Mouse (Mus musculus) layer of hippocampus, adult 18-20 months (tissue): ENCODE data around the gene Anapc15. TPM values are rescaled to one million over a fixed set of nuclear protein-coding genes. Genes with fewer than 3 reads are reported as not detected.

Experiments used
- DNase-seq, 2 experiments: peaks; one replicate each; pipeline ENCODE4 v3.0.0; 2022; ENCODE audit warnings: low spot score in 2 of 2
- long read RNA-seq: library from polyadenylated mRNA; stranded (forward); transcript quantifications from one replicate; pipeline ENCODE4 v2.0.0, GENCODE M21; 2021
- total RNA-seq, 2 experiments: library from RNA; stranded (reverse); gene quantifications; 2 replicates each; pipeline ENCODE4 v1.2.3; 2021

Anapc15 gene
- total RNA-seq: 10 to 100 TPM; 30.5 to 34.9 TPM
- long read RNA-seq, transcript Anapc15-201 (5 exons, 937 nt): major isoform, 5 of 13 reads
- long read RNA-seq, partial matches to known transcripts: 0 of 13 reads
- long read RNA-seq, other reads (novel, unspliced or antisense): 4 of 13 reads

- no peak for DNase-seq
Measured at GRCm38 (mm10) chr7:101863415-101863814, at the start of gene Anapc15. TSS of gene Anapc15 (plus strand) at chr7:101863715.

- no peak for DNase-seq
Measured at GRCm38 (mm10) chr7:101817861-101818401, 45.6 kb upstream of the Anapc15 start, which contains the start of gene Phox2a. TSS of gene Phox2a (plus strand) at chr7:101818313.

GRCm38 (mm10) chr7:101820295-101821030, 43.1 kb upstream of the Anapc15 start:
- DNase-seq: no peak

GRCm38 (mm10) chr7:101821571-101822501, 41.7 kb upstream of the Anapc15 start:
- no peak for DNase-seq

- no peak for DNase-seq
Measured at GRCm38 (mm10) chr7:101822836-101823757, 40.4 kb upstream of the Anapc15 start.

GRCm38 (mm10) chr7:101823758-101824630, 39.5 kb upstream of the Anapc15 start:
- DNase-seq: no peak

- no peak for DNase-seq
Measured at GRCm38 (mm10) chr7:101830373-101830772, 33.1 kb upstream of the Anapc15 start.

GRCm38 (mm10) chr7:101831437-101831836, 32.1 kb upstream of the Anapc15 start:
- no peak for DNase-seq

- DNase-seq: no peak
Measured at GRCm38 (mm10) chr7:101832372-101832771, 31.1 kb upstream of the Anapc15 start.

- DNase-seq: no peak
Measured at GRCm38 (mm10) chr7:101833352-101833751, 30.2 kb upstream of the Anapc15 start.

GRCm38 (mm10) chr7:101833916-101834584, 29.5 kb upstream of the Anapc15 start:
- DNase-seq: no peak

GRCm38 (mm10) chr7:101834903-101835302, 28.6 kb upstream of the Anapc15 start:
- no peak for DNase-seq

- DNase-seq: no peak
Measured at GRCm38 (mm10) chr7:101835457-101836109, 27.9 kb upstream of the Anapc15 start.

GRCm38 (mm10) chr7:101836271-101837153, 27.0 kb upstream of the Anapc15 start:
- DNase-seq: peak in 1 of 2 experiments; percentile 39

GRCm38 (mm10) chr7:101837154-101837605, 26.3 kb upstream of the Anapc15 start:
- no peak for DNase-seq

GRCm38 (mm10) chr7:101837606-101838471, 25.7 kb upstream of the Anapc15 start, which contains the start of gene Inppl1:
TSS of gene Inppl1 (minus strand) at chr7:101838229.
- peak; percentile 35 to 71 for DNase-seq
